Mouse (Mus musculus): ENCODE results near the gene Olfr1219.

Olfr1219 gene

GRCm38 (mm10) chr2:89083413-89083812, at the start of gene Olfr1219:
TSS of gene Olfr1219 (minus strand) at chr2:89083513.
- no peak for DNase-seq (ENCODE audit: low spot score in 2 of 2)

- DNase-seq (ENCODE audit: low spot score in 2 of 2): no peak
Measured at GRCm38 (mm10) chr2:89132954-89133353, 49.6 kb upstream of the Olfr1219 start, which contains the start of gene Olfr1222. TSS of gene Olfr1222 (minus strand) at chr2:89133054.

- no peak for DNase-seq (ENCODE audit: low spot score in 2 of 2)
Measured at GRCm38 (mm10) chr2:89117183-89117582, 33.9 kb upstream of the Olfr1219 start, which contains the start of gene Olfr1221. TSS of gene Olfr1221 (minus strand) at chr2:89117283.

GRCm38 (mm10) chr2:89106735-89107134, 23.4 kb upstream of the Olfr1219 start, which contains the start of gene Olfr1220:
TSS of gene Olfr1220 (minus strand) at chr2:89106835.
- no peak for DNase-seq (ENCODE audit: low spot score in 2 of 2)

GRCm38 (mm10) chr2:89105651-89106050, 22.3 kb upstream of the Olfr1219 start:
- no peak for DNase-seq (ENCODE audit: low spot score in 2 of 2)

GRCm38 (mm10) chr2:89093848-89094247, 10.5 kb upstream of the Olfr1219 start:
- DNase-seq (ENCODE audit: low spot score in 2 of 2): no peak

- no peak for DNase-seq (ENCODE audit: low spot score in 2 of 2)
Measured at GRCm38 (mm10) chr2:89081487-89081886, 1.8 kb downstream of the Olfr1219 start.

GRCm38 (mm10) chr2:89061087-89061486, 22.2 kb downstream of the Olfr1219 start, which contains the start of gene Olfr1218:
TSS of gene Olfr1218 (minus strand) at chr2:89061187.
- DNase-seq (ENCODE audit: low spot score in 2 of 2): no peak

GRCm38 (mm10) chr2:89031965-89032364, 51.3 kb downstream of the Olfr1219 start, which contains the start of gene Olfr1217:
TSS of gene Olfr1217 (minus strand) at chr2:89032065.
- DNase-seq (ENCODE audit: low spot score in 2 of 2): no peak

All from spleen, postnatal 36 days (tissue).